Mouse (Mus musculus): ENCODE measurements at regions not wholly inside any gene's neighbourhood (a gene's known extent, or its start where the extent isn't known, plus 50 kb on each side); places are given as distances from the start of the nearest gene placed in this dataset.

DNA sequence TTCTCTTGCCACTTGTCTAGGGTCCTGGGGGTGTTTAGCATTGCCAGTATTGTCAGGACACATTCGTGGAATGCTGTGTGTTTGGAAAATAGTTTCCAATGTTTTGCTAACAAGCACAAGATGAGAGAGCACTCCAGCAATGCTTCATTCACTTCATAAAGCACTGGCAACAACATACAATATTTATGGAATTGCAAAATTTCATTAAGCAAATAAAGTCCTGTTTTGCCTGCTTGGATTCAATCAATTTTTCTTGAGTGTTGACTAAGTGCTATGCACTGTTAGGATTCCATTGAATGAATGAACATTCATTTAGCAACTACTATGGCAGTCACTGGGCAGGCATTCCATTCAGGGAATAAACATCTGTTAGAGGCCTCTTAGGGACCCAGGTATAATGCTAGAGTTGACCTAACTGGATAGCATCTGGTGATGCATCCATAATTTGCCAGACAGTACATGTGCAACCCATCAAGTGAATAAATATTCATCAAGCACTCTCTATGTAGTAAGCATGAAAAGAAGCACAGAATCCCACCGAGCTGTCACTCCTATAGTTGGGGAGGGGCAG is 171.2 kb upstream of the Klf4 start:
- TF ChIP-seq POLR2A (IDR thresholded peaks at IDR 0.05; ENCODE audit: borderline replicate concordance, extremely low read depth, insufficient read depth, insufficient read length, poor library complexity, severe bottlenecking): no peak
- TF ChIP-seq CTCF (IDR thresholded peaks at IDR 0.05; ENCODE audit: borderline replicate concordance, extremely low read depth, insufficient read depth, insufficient read length): no peak
- DNase-seq (ENCODE audit: low read depth): peak; percentile 23

DNA sequence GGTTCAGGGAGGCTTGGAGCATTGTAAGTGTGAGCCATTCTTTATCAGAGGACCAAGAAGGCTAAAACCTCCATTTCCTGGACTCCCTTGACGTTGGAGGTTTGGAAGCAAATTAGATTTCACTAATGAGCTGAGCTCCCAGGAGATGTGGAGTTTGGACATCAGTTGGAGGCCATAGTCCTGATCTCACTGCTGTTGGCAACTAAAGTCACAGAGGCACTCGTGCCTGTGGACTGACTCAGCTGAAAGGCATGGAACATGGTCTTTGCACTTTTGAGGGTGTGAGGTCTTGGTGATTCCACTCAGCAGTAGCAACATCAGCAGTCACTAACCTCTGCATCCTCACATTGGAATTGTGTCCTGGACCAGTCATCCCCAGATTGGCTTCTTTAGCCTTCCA is 169.1 kb upstream of the Klf4 start:
- TF ChIP-seq CTCF (IDR thresholded peaks at IDR 0.05; ENCODE audit: borderline replicate concordance, extremely low read depth, insufficient read depth, insufficient read length) (no peak), POLR2A (IDR thresholded peaks at IDR 0.05; ENCODE audit: borderline replicate concordance, extremely low read depth, insufficient read depth, insufficient read length, poor library complexity, severe bottlenecking) (no peak)
- no peak for DNase-seq (ENCODE audit: low read depth)

- TF ChIP-seq POLR2A (IDR thresholded peaks at IDR 0.05; ENCODE audit: borderline replicate concordance, extremely low read depth, insufficient read depth, insufficient read length, poor library complexity, severe bottlenecking) (no peak), CTCF (IDR thresholded peaks at IDR 0.05; ENCODE audit: borderline replicate concordance, extremely low read depth, insufficient read depth, insufficient read length) (no peak)
- no peak for DNase-seq (ENCODE audit: low read depth)
These were observed 167.7 kb upstream of the Klf4 start for GRCm38 (mm10) chr4:55699917-55700316.

GRCm38 (mm10) chr4:55699161-55699560 is 166.9 kb upstream of the Klf4 start:
- DNase-seq (ENCODE audit: low read depth): no peak
- TF ChIP-seq POLR2A (IDR thresholded peaks at IDR 0.05; ENCODE audit: borderline replicate concordance, extremely low read depth, insufficient read depth, insufficient read length, poor library complexity, severe bottlenecking) (no peak), CTCF (IDR thresholded peaks at IDR 0.05; ENCODE audit: borderline replicate concordance, extremely low read depth, insufficient read depth, insufficient read length) (no peak)

- DNase-seq (ENCODE audit: low read depth): peak; percentile 37
- TF ChIP-seq CTCF (IDR thresholded peaks at IDR 0.05; ENCODE audit: borderline replicate concordance, extremely low read depth, insufficient read depth, insufficient read length) (no peak), POLR2A (IDR thresholded peaks at IDR 0.05; ENCODE audit: borderline replicate concordance, extremely low read depth, insufficient read depth, insufficient read length, poor library complexity, severe bottlenecking) (no peak)
These were observed 164.8 kb upstream of the Klf4 start for GRCm38 (mm10) chr4:55697108-55697507.

- no peak for TF ChIP-seq POLR2A (IDR thresholded peaks at IDR 0.05; ENCODE audit: borderline replicate concordance, extremely low read depth, insufficient read depth, insufficient read length, poor library complexity, severe bottlenecking)
- no peak for TF ChIP-seq CTCF (IDR thresholded peaks at IDR 0.05; ENCODE audit: borderline replicate concordance, extremely low read depth, insufficient read depth, insufficient read length)
- peak; percentile 36 for DNase-seq (ENCODE audit: low read depth)
These were observed 164.2 kb upstream of the Klf4 start for GRCm38 (mm10) chr4:55696428-55696827.

DNA sequence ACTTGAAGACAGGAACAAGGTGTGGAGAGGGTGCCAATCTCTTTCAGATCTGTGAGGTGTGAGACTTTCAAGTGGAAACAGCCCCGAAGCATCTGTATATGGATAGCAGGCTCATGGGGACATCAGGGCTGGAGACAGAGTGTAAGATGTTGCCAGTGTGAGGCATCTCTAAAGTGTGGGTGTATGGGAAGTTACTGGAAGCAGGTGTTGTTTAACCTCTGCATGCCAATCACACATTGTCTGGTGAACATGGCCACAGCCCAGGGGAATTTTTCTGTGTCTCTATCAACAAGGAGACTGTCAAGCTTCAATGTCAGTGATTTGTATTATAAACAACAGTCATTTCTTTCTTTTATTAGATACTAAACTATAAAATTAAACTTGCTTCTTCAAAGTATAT is 163.0 kb upstream of the Klf4 start:
- no peak for DNase-seq (ENCODE audit: low read depth)
- no peak for TF ChIP-seq POLR2A (IDR thresholded peaks at IDR 0.05; ENCODE audit: borderline replicate concordance, extremely low read depth, insufficient read depth, insufficient read length, poor library complexity, severe bottlenecking)
- TF ChIP-seq CTCF (IDR thresholded peaks at IDR 0.05; ENCODE audit: borderline replicate concordance, extremely low read depth, insufficient read depth, insufficient read length): no peak

GRCm38 (mm10) chr4:55689479-55689878 is 157.2 kb upstream of the Klf4 start:
- DNase-seq (ENCODE audit: low read depth): no peak
- TF ChIP-seq CTCF (IDR thresholded peaks at IDR 0.05; ENCODE audit: borderline replicate concordance, extremely low read depth, insufficient read depth, insufficient read length): no peak
- no peak for TF ChIP-seq POLR2A (IDR thresholded peaks at IDR 0.05; ENCODE audit: borderline replicate concordance, extremely low read depth, insufficient read depth, insufficient read length, poor library complexity, severe bottlenecking)

DNA sequence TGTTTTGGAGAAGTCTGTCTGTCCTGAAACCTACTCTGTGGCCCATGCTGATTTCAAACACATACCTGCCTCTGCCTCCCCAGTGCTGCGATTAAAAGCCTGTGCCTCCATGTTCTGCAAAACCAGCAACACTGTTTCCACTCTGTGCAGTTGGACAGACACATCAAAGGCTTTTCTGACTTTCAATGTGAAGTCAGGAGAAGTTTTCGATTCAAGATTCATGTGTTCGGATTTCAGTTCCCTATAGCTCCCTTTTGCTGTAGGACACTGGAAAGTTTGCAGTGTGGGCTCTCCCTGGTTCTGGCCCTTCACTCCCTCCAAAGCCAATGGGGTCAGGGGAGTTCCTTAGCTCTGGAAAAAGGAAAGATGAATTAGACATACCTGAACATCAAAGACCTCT is 154.5 kb upstream of the Klf4 start:
- TF ChIP-seq CTCF (IDR thresholded peaks at IDR 0.05; ENCODE audit: borderline replicate concordance, extremely low read depth, insufficient read depth, insufficient read length) (no peak), POLR2A (IDR thresholded peaks at IDR 0.05; ENCODE audit: borderline replicate concordance, extremely low read depth, insufficient read depth, insufficient read length, poor library complexity, severe bottlenecking) (no peak)
- DNase-seq (ENCODE audit: low read depth): no peak

GRCm38 (mm10) chr4:55672288-55672687 is 140.0 kb upstream of the Klf4 start:
- TF ChIP-seq POLR2A (IDR thresholded peaks at IDR 0.05; ENCODE audit: borderline replicate concordance, extremely low read depth, insufficient read depth, insufficient read length, poor library complexity, severe bottlenecking): no peak
- TF ChIP-seq CTCF (IDR thresholded peaks at IDR 0.05; ENCODE audit: borderline replicate concordance, extremely low read depth, insufficient read depth, insufficient read length): no peak
- DNase-seq (ENCODE audit: low read depth): no peak

DNA sequence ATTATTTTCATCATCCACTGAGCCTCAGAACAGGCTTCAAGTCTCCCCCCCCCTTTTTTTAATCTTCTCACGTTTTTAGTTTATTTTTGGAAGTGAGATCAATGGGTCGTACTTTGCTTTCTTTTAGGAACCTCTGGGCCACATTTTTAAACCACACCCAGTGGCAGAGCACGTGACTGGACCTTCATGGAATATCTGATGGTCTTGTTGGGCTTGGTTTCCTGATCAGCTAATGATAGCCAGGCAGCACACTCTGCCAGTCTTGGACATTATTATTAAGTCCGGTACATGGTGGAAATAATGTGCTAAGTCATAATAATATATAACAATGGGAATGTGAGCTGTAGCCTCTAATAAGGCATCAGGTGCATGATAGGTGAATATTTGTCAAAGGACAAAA is 138.0 kb upstream of the Klf4 start:
- TF ChIP-seq POLR2A (IDR thresholded peaks at IDR 0.05; ENCODE audit: borderline replicate concordance, extremely low read depth, insufficient read depth, insufficient read length, poor library complexity, severe bottlenecking) (no peak), CTCF (IDR thresholded peaks at IDR 0.05; ENCODE audit: borderline replicate concordance, extremely low read depth, insufficient read depth, insufficient read length) (no peak)
- DNase-seq (ENCODE audit: low read depth): no peak

DNA sequence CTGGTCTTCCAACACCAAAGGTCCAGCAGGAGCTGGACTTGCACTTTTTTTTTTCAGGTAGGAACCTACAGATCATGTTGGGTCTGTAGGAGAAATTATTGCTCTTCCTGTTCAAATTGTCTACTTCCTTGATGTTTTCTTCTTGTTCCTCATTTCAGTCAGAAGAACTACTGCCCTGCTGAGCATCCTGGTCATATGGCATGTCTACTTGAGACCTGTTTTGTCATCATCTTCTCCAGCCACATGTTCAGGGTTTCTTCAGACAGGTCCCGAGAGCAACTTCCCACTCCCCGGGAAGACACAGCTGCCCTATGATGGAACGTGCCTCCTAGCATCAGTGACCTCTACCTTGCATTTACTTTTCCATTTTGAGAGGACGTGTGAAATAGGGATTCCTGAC is 132.6 kb upstream of the Klf4 start:
- no peak for DNase-seq (ENCODE audit: low read depth)
- no peak for TF ChIP-seq CTCF (IDR thresholded peaks at IDR 0.05; ENCODE audit: borderline replicate concordance, extremely low read depth, insufficient read depth, insufficient read length)
- TF ChIP-seq POLR2A (IDR thresholded peaks at IDR 0.05; ENCODE audit: borderline replicate concordance, extremely low read depth, insufficient read depth, insufficient read length, poor library complexity, severe bottlenecking): no peak

Measured in brain, embryonic 14.5 days (tissue).